Mouse (Mus musculus) embryonic stem cell, embryonic (primary cell): ENCODE measurements at regions not wholly inside any gene's neighbourhood (a gene's known extent, or its start where the extent isn't known, plus 50 kb on each side); places are given as distances from the start of the nearest gene placed in this dataset.

ENCODE experiments used
- CTCF ChIA-PET, 4 experiments: fragments of 300-600 bp in 2 of 4; fragments of 350-600 bp in 2 of 4; sonication (Branson Sonifier 250); formaldehyde crosslinking; loops; one replicate each; lab custom pipeline; 2022; ENCODE audit warnings: inconsistent platforms in 2 of 4; lab: Charles Lee
- POLR2A ChIA-PET, 4 experiments: fragments of 300-600 bp in 2 of 4; fragments of 350-600 bp in 2 of 4; sonication (Branson Sonifier 250); formaldehyde crosslinking; loops; one replicate each; lab custom pipeline; 2022; ENCODE audit warnings: antibody characterized with exemption in 4 of 4, inconsistent platforms in 1 of 4; lab: Charles Lee

- ChIA-PET POLR2A (no interaction called here), CTCF (no interaction called here)
Measured at GRCm38 (mm10) chrX:121301915-121302314, 989.0 kb upstream of the H2afb3 start.

- CTCF ChIA-PET: no interaction called here
- POLR2A ChIA-PET: no interaction called here
Measured at GRCm38 (mm10) chrX:121291239-121291638, 978.3 kb upstream of the H2afb3 start.

- ChIA-PET CTCF (no interaction called here), POLR2A (no interaction called here)
Measured at GRCm38 (mm10) chrX:121270071-121270470, 957.2 kb upstream of the H2afb3 start.

- CTCF ChIA-PET: no interaction called here
- POLR2A ChIA-PET: interaction anchor here in 1 of 4 experiments (1.0 kb wide), 1 partner anchor 16 kb away, joined by 6 read pairs; no protein-coding TSS in a partner anchor
Measured at GRCm38 (mm10) chrX:121269620-121270019, 956.7 kb upstream of the H2afb3 start.

GRCm38 (mm10) chrX:121232142-121233000, 919.5 kb upstream of the H2afb3 start:
- POLR2A ChIA-PET: no interaction called here
- CTCF ChIA-PET: no interaction called here
